Mouse (Mus musculus): Measurements from ENCODE around the gene Gm49394. TPM values are rescaled to one million over a fixed set of nuclear protein-coding genes. Genes with fewer than 3 reads are reported as not detected.

Gm49394 gene
- polyA plus RNA-seq, 1 experiment from 2014 or later = 0.16 TPM

DNA sequence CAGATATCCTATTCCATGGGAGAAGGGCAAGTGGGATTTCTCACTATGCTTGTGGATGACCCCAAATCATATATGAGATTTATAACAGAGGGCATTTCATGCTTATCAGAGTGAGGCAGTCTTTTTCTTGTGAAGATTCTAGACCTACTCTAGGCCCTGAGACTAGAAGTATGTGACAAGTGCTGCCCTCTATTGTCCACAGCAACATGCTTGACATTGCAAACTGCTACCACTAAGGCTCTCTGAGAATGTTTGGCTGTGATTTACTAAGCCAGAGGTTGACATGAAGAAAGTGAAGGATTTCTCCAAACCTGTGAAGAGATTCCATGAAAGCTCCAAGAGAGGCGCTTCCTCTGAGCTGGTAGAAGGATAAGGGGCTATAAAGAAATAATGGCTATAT, 1.3 kb upstream of the Gm49394 start:
- H3K27ac ChIP-seq (ENCODE audit: low read depth, low read length) = no peak overlapping the region
- peaks cover 33% of the 10 kb centered on the region for H3K9me3 ChIP-seq (replicated peaks; ENCODE audit: control insufficient read depth, low read length)
- H3K4me1 ChIP-seq (ENCODE audit: control insufficient read depth, insufficient read depth, low read length) = no peaks in the 10 kb centered on the region
- 95% methylated on average over 1 of the region's 1 CpGs for WGBS (ENCODE audit: insufficient replicate concordance)
- no peak overlapping the region for H3K9ac ChIP-seq (ENCODE audit: low read depth, low read length)
- ATAC-seq (replicated peaks; ENCODE audit: insufficient number of reproducible peaks, low FRiP score, low TSS enrichment) = no peak
- H3K36me3 ChIP-seq (ENCODE audit: control insufficient read depth, insufficient read depth, low read length) = peaks cover 13% of the 10 kb centered on the region; the same call in 1 of the 2 replicates
- no peak overlapping the region for H3K4me2 ChIP-seq
- H3K27me3 ChIP-seq (ENCODE audit: control insufficient read depth, insufficient read depth, low read length) = peaks cover 4% of the 10 kb centered on the region; the same call in 1 of the 2 replicates
- H3K4me3 ChIP-seq (ENCODE audit: low read depth, low read length) = no peak overlapping the region

GRCm38 (mm10) chr7:142668328-142668727, 1.4 kb downstream of the Gm49394 start:
- Histone ChIP-seq H3K4me3 (ENCODE audit: low read depth, low read length) (no peak overlapping the region), H3K4me2 (no peak overlapping the region), H3K27ac (ENCODE audit: low read depth, low read length) (no peak overlapping the region), H3K9ac (ENCODE audit: low read depth, low read length) (no peak overlapping the region), H3K9me3 (replicated peaks; ENCODE audit: control insufficient read depth, low read length) (peaks cover 33% of the 10 kb centered on the region), H3K27me3 (ENCODE audit: control insufficient read depth, insufficient read depth, low read length) (peaks cover 29% of the 10 kb centered on the region), H3K36me3 (ENCODE audit: control insufficient read depth, insufficient read depth, low read length) (peaks cover 13% of the 10 kb centered on the region; the same call in 1 of the 2 replicates), H3K4me1 (ENCODE audit: control insufficient read depth, insufficient read depth, low read length) (peaks cover 3% of the 10 kb centered on the region; the same call in 1 of the 2 replicates)
- no peak for ATAC-seq (replicated peaks; ENCODE audit: insufficient number of reproducible peaks, low FRiP score, low TSS enrichment)
- 83% methylated on average over 1 of the region's 1 CpGs for WGBS (ENCODE audit: insufficient replicate concordance)

GRCm38 (mm10) chr7:142667521-142667920, 2.2 kb downstream of the Gm49394 start:
- Histone ChIP-seq H3K4me1 (ENCODE audit: control insufficient read depth, insufficient read depth, low read length) (peaks cover 3% of the 10 kb centered on the region; the same call in 1 of the 2 replicates), H3K27ac (ENCODE audit: low read depth, low read length) (no peak overlapping the region), H3K9ac (ENCODE audit: low read depth, low read length) (no peak overlapping the region), H3K36me3 (ENCODE audit: control insufficient read depth, insufficient read depth, low read length) (peaks cover 13% of the 10 kb centered on the region; the same call in 1 of the 2 replicates), H3K27me3 (ENCODE audit: control insufficient read depth, insufficient read depth, low read length) (peaks cover 36% of the 10 kb centered on the region), H3K4me3 (ENCODE audit: low read depth, low read length) (no peak overlapping the region), H3K9me3 (replicated peaks; ENCODE audit: control insufficient read depth, low read length) (peaks cover 33% of the 10 kb centered on the region), H3K4me2 (no peak overlapping the region)
- 90% methylated on average over 18 of the region's 18 CpGs for WGBS (ENCODE audit: insufficient replicate concordance)
- no peak for ATAC-seq (replicated peaks; ENCODE audit: insufficient number of reproducible peaks, low FRiP score, low TSS enrichment)

- Histone ChIP-seq H3K27me3 (ENCODE audit: control insufficient read depth, insufficient read depth, low read length) (peaks cover 36% of the 10 kb centered on the region), H3K9ac (ENCODE audit: low read depth, low read length) (no peak within 1 kb of the TSS), H3K36me3 (ENCODE audit: control insufficient read depth, insufficient read depth, low read length) (peaks cover 13% of the 10 kb centered on the region; the same call in 1 of the 2 replicates), H3K9me3 (replicated peaks; ENCODE audit: control insufficient read depth, low read length) (peaks cover 28% of the 10 kb centered on the region), H3K4me3 (ENCODE audit: low read depth, low read length) (no peak within 1 kb of the TSS), H3K4me1 (ENCODE audit: control insufficient read depth, insufficient read depth, low read length) (peaks cover 3% of the 10 kb centered on the region; the same call in 1 of the 2 replicates), H3K4me2 (peak within 1 kb of the TSS; percentile 76; the same call in 1 of the 2 replicates), H3K27ac (ENCODE audit: low read depth, low read length) (no peak within 1 kb of the TSS; the same call in 1 of the 2 replicates)
- ATAC-seq (replicated peaks; ENCODE audit: insufficient number of reproducible peaks, low FRiP score, low TSS enrichment) = no peak
- 53% methylated on average over 2 of the region's 2 CpGs for WGBS (ENCODE audit: insufficient replicate concordance)
Observed at GRCm38 (mm10) chr7:142666659-142667058, 3.1 kb downstream of the Gm49394 start, which contains the start of gene Igf2. Gene Igf2 (minus strand): TSS chr7:142666816.

DNA sequence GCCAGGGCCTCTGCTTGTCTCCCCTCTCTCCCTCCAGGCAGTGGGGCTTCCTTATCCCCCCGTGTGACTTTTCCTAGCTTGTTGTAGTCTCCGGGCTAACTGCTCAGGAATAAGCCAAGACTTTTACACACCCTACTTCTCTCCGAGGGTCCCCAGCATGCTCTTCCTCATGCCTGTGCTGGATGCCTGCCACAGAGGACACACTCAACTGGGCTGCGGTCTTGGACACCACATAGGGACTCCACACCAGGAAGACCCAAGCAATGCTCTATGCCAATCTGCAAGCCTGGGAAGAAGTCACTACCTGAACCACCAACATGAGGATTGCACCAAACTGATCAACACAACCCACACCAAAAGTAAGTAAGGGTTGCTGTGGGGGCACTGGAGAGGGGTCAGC, 3.6 kb downstream of the Gm49394 start:
- WGBS (ENCODE audit: insufficient replicate concordance) = 63% methylated on average over 4 of the region's 4 CpGs
- Histone ChIP-seq H3K4me2 (no peak overlapping the region; the same call in 1 of the 2 replicates), H3K27ac (ENCODE audit: low read depth, low read length) (no peak overlapping the region; the same call in 1 of the 2 replicates), H3K4me3 (ENCODE audit: low read depth, low read length) (no peak overlapping the region), H3K27me3 (ENCODE audit: control insufficient read depth, insufficient read depth, low read length) (peaks cover 37% of the 10 kb centered on the region), H3K9me3 (replicated peaks; ENCODE audit: control insufficient read depth, low read length) (peaks cover 23% of the 10 kb centered on the region), H3K9ac (ENCODE audit: low read depth, low read length) (no peak overlapping the region), H3K4me1 (ENCODE audit: control insufficient read depth, insufficient read depth, low read length) (peaks cover 3% of the 10 kb centered on the region; the same call in 1 of the 2 replicates), H3K36me3 (ENCODE audit: control insufficient read depth, insufficient read depth, low read length) (peaks cover 13% of the 10 kb centered on the region; the same call in 1 of the 2 replicates)
- no peak for ATAC-seq (replicated peaks; ENCODE audit: insufficient number of reproducible peaks, low FRiP score, low TSS enrichment)

DNA sequence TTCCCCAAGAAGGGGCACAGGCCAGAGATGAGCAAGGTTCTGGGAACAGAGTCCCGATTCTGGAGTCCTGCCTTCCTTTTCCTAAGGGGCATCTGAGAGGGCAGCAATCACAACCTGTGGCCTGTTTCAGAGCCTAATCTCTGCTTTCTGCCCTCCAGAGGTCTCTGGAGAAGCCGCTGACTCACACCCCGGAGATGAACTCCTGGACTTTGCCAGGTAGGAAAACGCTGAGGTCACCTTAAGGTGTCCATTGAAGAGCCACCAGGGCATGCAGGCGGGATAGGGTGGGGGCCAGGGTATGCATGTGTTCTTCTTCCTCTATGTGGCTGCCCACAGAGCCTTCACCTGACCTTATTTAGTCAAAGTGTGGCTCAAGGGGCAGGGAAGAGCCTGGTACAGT, 4.4 kb downstream of the Gm49394 start:
- 0 out of 2 replicates have a peak overlapping the region, but pooled peaks have one; percentile 16 for H3K9ac ChIP-seq (ENCODE audit: low read depth, low read length)
- peaks cover 7% of the 10 kb centered on the region; the same call in 1 of the 2 replicates for H3K4me1 ChIP-seq (ENCODE audit: control insufficient read depth, insufficient read depth, low read length)
- 0 out of 2 replicates have a peak overlapping the region, but pooled peaks have one; percentile 84 for H3K27ac ChIP-seq (ENCODE audit: low read depth, low read length)
- H3K27me3 ChIP-seq (ENCODE audit: control insufficient read depth, insufficient read depth, low read length) = peaks cover 44% of the 10 kb centered on the region
- peaks cover 18% of the 10 kb centered on the region for H3K9me3 ChIP-seq (replicated peaks; ENCODE audit: control insufficient read depth, low read length)
- H3K4me2 ChIP-seq = peak overlapping the region; percentile 76
- peaks cover 13% of the 10 kb centered on the region; the same call in 1 of the 2 replicates for H3K36me3 ChIP-seq (ENCODE audit: control insufficient read depth, insufficient read depth, low read length)
- H3K4me3 ChIP-seq (ENCODE audit: low read depth, low read length) = no peak overlapping the region
- 47% methylated on average over 5 of the region's 5 CpGs for WGBS (ENCODE audit: insufficient replicate concordance)
- no peak for ATAC-seq (replicated peaks; ENCODE audit: insufficient number of reproducible peaks, low FRiP score, low TSS enrichment)

DNA sequence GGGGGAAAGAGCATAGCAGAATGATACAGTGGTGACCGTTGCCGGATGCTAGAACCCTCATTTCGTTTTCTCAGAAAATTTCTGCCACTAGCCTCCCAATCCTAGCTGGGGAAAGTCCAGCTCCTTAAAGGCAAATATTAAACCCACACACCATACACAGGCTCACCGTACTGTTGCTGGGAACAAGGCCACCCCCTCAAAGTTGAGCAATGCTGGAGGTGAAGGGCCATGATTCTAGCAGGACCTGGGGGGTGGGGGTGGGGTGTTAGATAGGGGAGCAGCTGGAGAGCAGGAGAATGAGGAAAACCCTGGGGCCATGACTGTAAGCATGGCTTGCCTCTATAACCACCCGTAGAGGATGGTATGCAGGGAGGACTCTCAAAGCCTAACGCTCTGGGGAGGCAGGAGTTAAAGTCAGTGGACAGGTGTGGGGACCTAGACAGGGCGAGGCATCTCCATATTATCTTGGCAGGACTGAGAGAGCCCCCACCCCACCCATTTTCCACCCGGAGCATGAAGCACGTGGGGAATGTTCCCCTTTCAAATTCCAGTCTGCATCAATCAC, 5.2 kb downstream of the Gm49394 start:
- H3K4me1 ChIP-seq (ENCODE audit: control insufficient read depth, insufficient read depth, low read length) = peaks cover 8% of the 10 kb centered on the region
- H3K4me2 ChIP-seq = peak overlapping the region; percentile 76
- H3K27me3 ChIP-seq (ENCODE audit: control insufficient read depth, insufficient read depth, low read length) = peaks cover 52% of the 10 kb centered on the region
- peak overlapping the region; percentile 88 for H3K9ac ChIP-seq (ENCODE audit: low read depth, low read length)
- peak overlapping the region; percentile 84 for H3K27ac ChIP-seq (ENCODE audit: low read depth, low read length)
- peaks cover 13% of the 10 kb centered on the region; the same call in 1 of the 2 replicates for H3K36me3 ChIP-seq (ENCODE audit: control insufficient read depth, insufficient read depth, low read length)
- peak overlapping the region; percentile 70 for H3K4me3 ChIP-seq (ENCODE audit: low read depth, low read length)
- 9% methylated on average over 9 of the region's 9 CpGs for WGBS (ENCODE audit: insufficient replicate concordance)
- H3K9me3 ChIP-seq (replicated peaks; ENCODE audit: control insufficient read depth, low read length) = peaks cover 10% of the 10 kb centered on the region
- 0 out of 2 replicates have a peak, but pooled peaks have one; percentile 46 for ATAC-seq (replicated peaks; ENCODE audit: insufficient number of reproducible peaks, low FRiP score, low TSS enrichment)

GRCm38 (mm10) chr7:142663931-142664421, 5.8 kb downstream of the Gm49394 start:
- H3K4me1 ChIP-seq (ENCODE audit: control insufficient read depth, insufficient read depth, low read length) = peaks cover 9% of the 10 kb centered on the region
- peak overlapping the region; percentile 70 for H3K4me3 ChIP-seq (ENCODE audit: low read depth, low read length)
- peak overlapping the region; percentile 84 for H3K27ac ChIP-seq (ENCODE audit: low read depth, low read length)
- peak overlapping the region; percentile 88 for H3K9ac ChIP-seq (ENCODE audit: low read depth, low read length)
- no peak for ATAC-seq (replicated peaks; ENCODE audit: insufficient number of reproducible peaks, low FRiP score, low TSS enrichment)
- H3K4me2 ChIP-seq = peak overlapping the region; percentile 76
- WGBS (ENCODE audit: insufficient replicate concordance) = under 1% methylated on average over 53 of the region's 53 CpGs
- peaks cover 13% of the 10 kb centered on the region; the same call in 1 of the 2 replicates for H3K36me3 ChIP-seq (ENCODE audit: control insufficient read depth, insufficient read depth, low read length)
- H3K27me3 ChIP-seq (ENCODE audit: control insufficient read depth, insufficient read depth, low read length) = peaks cover 58% of the 10 kb centered on the region
- peaks cover 5% of the 10 kb centered on the region; the same call in 1 of the 2 replicates for H3K9me3 ChIP-seq (replicated peaks; ENCODE audit: control insufficient read depth, low read length)
